Mouse (Mus musculus) cerebellum, adult 11-12 months (tissue): Measurements from ENCODE around the gene Ppp1r9a.

Source experiments
- DNase-seq: peaks from one replicate; pipeline ENCODE4 v3.0.0; 2022

Ppp1r9a gene

GRCm38 (mm10) chr6:5054446-5055095, 151.9 kb downstream of the Ppp1r9a start:
- no peak for DNase-seq

- no peak for DNase-seq
Measured at GRCm38 (mm10) chr6:5074736-5075135, 172.0 kb downstream of the Ppp1r9a start.

- no peak for DNase-seq
Measured at GRCm38 (mm10) chr6:5075680-5076079, 173.0 kb downstream of the Ppp1r9a start.

- DNase-seq = no peak
Measured at GRCm38 (mm10) chr6:5078009-5078408, 175.3 kb downstream of the Ppp1r9a start.

GRCm38 (mm10) chr6:5079108-5079507, 176.4 kb downstream of the Ppp1r9a start:
- no peak for DNase-seq

DNA sequence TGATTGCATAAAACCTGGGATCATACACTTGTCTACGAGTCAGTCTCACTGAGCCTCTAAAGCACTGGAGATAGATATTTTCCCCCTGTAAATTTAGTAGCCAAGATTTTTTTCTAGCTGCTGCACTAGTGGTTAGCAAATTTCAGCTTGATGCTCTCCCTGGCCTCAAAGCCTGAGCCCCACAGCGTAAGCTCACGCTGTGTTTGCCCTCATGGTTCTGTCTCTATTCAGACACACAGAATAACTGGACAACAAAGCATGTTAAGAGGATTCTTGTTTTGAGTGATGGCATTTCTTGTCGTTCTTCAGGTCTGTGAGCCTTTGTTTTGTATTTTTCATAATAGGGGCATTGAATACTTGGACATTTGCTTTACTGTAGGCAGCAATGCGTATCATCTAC, 177.4 kb downstream of the Ppp1r9a start:
- DNase-seq = no peak

DNA sequence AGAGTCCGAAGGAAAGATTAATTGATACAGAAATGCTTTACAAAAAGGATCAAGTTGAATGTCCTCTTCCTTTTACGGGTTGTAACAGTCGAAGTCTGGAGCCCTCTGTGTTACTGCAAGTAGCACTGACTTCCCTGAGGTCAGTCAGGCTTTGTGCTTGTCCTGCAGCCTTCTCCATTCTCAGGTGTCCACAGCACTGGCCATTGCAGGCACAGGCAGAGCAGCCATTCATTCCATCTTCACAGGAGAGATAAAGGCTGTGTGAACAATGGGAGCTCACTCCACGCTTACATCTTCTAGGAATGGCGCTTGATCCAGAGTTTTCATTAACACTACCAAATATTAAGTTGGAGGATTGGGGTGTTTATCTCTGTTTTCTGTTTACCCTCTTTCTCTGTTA, 177.8 kb downstream of the Ppp1r9a start:
- no peak for DNase-seq

DNA sequence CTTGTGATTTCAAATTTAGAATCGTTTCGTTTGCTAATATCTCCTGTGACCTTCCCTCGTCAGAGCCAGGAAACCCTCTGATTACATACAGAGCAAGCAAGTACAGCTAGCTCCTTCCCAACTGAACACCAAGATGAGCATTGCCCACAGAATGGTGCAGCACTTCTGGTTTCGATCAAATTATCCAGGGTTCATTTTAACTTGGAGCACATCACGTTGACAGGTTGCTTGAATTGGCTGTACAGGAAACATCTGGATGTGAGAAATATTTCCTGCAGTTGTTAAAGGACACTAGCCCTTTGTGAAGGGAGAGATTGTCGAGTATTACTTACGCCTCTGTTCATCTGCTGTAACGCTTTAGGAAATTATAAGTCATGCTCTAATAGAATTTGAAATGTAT, 178.4 kb downstream of the Ppp1r9a start:
- DNase-seq = no peak

DNA sequence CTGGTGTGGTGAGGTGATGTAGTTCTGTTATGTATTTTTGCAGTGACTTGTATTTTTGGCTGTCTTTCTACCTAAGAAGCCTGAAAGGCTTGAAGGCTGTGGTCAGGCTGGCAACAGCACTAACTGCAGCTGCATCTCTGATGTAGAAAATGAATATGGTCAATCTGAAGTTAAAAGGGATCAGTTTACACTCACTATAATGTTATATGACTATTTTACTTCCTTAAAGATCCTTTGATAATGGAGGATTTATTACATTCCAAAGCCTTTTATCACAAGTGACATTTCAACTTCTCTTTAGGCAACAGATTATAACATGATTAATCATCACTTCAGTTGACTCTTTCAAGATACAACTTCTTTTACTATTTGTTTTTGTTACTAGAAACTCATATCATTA, 179.4 kb downstream of the Ppp1r9a start:
- no peak for DNase-seq

DNA sequence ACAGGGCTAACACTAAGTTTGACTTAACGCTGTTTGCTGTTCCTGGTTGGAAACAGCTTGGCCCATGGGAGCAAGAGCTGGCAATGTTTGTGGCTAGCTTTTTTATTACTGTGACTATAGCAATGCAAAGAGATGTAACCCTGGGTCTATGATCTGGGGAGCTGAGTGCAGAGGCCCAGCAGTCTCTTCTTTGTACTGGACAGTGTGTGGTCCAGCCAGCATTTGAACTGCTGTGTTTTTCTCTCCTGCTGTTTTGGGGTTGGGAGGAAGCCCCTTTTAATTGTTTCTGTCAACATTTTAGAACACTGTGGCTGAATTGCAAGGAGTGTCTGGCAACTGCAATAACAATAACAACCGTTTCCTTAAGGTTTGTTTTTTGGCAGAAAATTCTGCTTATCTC, 180.0 kb downstream of the Ppp1r9a start:
- DNase-seq = no peak

DNA sequence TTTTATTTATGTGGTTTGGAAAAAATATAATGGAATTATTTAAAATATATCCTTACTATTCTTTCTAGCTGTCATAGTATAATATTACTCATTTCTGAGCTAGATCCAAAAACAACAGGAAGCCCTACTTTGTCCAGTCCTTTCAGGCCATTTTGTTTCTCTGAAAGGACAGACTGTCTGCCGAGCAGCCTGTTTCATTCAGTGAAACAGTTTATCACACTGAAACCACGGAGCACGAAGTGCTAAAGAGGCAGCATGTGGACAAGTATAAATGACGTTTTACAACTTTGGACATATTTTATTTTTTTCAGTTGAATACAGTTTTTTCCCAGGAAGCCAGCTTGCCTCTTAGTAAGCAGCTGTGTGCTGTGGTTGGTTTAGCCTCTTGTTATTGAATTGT, 181.2 kb downstream of the Ppp1r9a start:
- no peak for DNase-seq

DNA sequence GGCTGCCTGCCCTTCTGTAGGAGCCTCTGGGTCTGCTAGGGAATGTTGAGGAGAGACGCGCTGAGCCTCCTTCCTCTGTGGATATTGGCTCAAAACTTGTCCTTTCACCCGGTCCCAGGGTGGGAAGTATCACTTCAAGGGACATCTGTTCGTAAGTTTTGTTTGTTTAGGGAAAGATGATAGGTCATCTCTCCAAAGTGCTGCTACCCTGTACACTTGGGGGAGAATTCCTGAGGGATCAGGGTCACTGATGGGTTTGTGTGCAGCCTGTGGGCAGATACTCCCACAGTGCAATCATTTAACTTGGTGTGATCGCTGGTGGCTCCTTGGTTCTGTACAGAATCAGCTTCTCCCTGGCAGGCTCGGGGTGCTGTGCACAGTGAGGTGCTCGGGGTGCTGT, 189.2 kb downstream of the Ppp1r9a start:
- DNase-seq = no peak

DNA sequence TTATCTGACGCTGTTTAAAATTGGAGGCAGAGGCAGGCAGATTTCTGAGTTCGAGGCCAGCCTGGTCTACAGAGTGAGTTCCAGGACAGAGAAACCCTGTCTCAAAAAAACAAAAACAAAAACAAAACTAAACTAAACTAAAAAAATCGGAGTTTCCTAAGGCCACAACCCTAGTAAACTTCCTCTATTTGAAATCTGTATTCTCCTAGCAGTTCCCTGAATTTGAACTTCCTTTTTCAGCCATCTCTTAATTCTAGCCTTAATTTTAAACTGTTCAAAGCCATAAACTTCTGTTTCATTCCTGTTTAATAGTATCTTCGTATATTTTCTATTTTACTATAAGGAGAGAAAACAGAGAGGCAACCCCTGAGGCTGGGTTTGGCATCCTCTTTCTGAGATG, 190.1 kb downstream of the Ppp1r9a start:
- DNase-seq = no peak

GRCm38 (mm10) chr6:5093516-5093915, 190.8 kb downstream of the Ppp1r9a start:
- no peak for DNase-seq

GRCm38 (mm10) chr6:5095365-5095973, 192.8 kb downstream of the Ppp1r9a start:
- no peak for DNase-seq

GRCm38 (mm10) chr6:5097309-5097708, 194.6 kb downstream of the Ppp1r9a start:
- DNase-seq = no peak

- DNase-seq = no peak
Measured at GRCm38 (mm10) chr6:5099282-5099681, 196.6 kb downstream of the Ppp1r9a start.

- DNase-seq = no peak
Measured at GRCm38 (mm10) chr6:5099842-5100241, 197.1 kb downstream of the Ppp1r9a start.

DNA sequence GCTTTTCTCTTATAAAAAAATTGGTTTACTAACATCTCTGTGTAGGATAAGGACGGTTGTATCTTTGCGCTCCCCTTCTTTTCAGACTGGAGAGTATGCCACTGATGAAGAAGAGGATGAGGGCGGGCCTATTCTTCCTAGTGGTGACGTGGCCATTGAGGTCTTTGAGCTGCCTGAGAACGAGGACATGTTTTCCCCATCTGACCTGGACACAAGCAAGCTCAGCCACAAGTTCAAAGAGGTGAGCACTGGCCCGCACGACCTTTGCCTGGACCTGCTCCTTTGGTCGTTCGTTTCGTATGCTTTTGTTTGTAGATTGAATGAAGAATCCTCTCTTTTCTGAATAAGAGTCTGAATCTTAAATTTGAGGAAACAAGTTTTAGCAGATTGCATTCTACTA, 197.6 kb downstream of the Ppp1r9a start:
- DNase-seq = no peak

GRCm38 (mm10) chr6:5102741-5103140, 200.0 kb downstream of the Ppp1r9a start:
- no peak for DNase-seq

DNA sequence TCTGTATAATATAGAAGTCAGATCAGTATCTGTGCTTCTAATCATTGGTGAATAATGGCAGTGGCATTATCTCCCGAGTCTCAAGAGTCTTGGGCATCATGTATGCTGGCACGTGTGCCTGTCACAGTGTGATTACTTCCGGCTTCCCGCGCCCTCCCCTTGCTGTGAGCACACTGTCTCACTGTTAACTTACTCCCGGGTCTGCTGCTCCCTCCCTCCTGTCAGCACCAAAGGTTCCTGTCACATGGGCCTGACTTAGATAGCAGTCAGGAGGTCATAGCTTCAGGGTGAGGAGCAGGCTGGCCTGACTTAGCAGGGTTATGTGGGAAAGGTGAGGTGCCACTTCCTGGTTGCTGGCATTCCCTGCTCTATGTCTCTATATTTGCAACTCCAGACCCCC, 201.1 kb downstream of the Ppp1r9a start:
- DNase-seq = no peak

GRCm38 (mm10) chr6:5104238-5104637, 201.5 kb downstream of the Ppp1r9a start:
- DNase-seq = no peak

DNA sequence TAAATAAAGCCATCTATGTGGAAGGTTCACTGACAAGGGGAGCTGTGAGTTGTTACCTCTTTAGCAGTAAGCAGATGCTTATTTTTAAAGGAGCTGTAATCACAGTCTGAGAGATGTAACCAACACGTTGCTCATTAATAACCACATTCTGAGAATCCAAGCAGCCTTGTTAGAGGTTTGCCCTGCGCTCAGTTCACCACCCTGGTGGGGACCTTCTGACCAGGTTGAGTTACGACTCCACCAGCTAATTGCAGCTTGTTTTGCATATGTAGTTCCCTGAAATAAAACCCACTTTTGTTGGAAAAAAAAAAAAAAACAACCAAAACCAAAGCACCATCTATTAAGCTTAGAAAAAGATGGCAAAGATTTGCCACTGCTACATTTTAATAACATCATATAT, 205.8 kb downstream of the Ppp1r9a start:
- no peak for DNase-seq

- peak; percentile 86 for DNase-seq
Measured at GRCm38 (mm10) chr6:5109925-5110714, 207.4 kb downstream of the Ppp1r9a start.
